Mouse (Mus musculus): ENCODE data around the gene Rpp14. TPM values are rescaled to one million over a fixed set of nuclear protein-coding genes. Genes with fewer than 3 reads are reported as not detected.

Gene Rpp14
- total RNA-seq, 1 experiment from 2014 or later: 83.2 TPM

DNA sequence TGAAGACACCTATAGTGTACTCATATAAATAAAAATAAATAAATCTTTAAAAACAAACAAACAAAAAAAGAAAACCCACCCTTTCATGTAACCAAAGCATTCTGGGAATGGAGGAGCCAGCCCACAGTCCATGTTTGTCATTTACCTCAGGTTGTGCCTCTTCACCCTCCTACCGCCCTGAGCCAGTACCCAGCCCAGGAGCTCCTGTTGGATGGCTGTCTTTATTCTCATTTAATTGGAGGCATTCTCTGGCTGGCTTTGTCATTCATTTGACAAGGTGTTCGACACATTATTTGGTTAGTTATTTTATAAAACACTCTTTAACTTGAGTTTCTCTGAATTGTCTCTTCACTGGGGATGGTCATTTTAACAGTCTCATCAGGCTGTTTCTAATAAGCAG lies 28.3 kb upstream of the Rpp14 start:
- no peak for ATAC-seq (replicated peaks in 1 of 2; ENCODE audit: insufficient read depth in 1 of 2, low FRiP score in 2 of 2, low TSS enrichment in 1 of 2, low read depth in 1 of 2, poor library complexity in 2 of 2, severe bottlenecking in 2 of 2)

DNA sequence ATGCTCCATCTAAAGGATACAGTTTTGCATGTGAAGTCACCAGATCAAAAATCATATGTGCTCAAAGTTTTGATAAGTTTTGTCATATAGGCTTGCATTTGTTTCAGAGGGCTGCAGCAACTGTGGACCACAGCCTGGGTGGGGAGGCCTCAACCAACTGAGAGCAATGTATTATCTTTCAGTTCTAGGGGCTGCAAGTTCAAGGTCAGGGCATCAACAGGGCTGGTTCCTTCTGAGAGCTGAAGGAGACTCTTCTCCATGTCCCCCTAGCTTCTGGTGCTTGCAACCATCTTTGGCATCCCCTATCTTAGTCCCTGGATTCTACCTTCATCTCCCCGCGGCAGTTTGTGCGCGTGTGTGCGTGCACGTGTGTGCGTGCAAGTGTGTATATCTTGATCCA lies 27.5 kb upstream of the Rpp14 start:
- no peak for ATAC-seq (replicated peaks in 1 of 2; ENCODE audit: insufficient read depth in 1 of 2, low FRiP score in 2 of 2, low TSS enrichment in 1 of 2, low read depth in 1 of 2, poor library complexity in 2 of 2, severe bottlenecking in 2 of 2)

DNA sequence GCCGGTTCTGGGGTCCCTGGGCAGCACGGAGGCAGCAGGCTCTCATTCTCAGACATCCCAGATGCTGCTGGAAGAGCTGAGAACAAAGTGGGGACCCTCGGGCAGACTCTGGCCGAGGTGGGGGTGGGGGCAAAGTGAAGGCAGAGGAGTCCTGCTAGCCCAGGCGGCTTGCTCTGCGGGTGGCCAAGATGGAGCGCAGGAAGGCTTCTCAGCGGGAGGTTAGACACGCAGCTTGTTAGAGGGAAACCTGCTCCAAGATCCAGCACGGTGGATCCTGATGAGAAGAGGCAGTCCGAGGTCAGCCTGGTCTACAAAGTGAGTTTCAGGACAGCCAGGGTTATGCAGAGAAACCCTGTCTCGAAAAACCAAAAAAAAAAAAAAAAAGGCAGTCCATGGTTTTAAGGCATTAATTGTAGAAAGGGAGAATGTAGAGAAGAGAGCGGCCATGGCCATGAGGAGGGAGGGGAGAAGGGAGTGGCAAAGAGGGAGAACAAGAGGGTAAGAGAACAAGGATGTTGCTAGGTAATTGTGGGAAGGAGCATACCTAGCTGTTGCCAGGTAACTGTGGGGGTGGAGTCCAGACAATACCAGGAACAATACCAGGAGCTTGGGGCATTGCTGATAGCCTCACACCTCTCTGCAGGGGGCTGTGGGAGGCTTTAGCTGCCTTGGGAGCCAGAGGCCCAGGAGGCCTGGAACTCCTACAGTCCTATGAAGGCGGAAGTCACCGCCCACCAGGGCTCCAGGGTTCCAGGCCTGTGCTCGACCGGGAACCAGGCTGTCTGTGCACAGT lies 25.7 kb upstream of the Rpp14 start:
- ATAC-seq (replicated peaks in 1 of 2; ENCODE audit: insufficient read depth in 1 of 2, low FRiP score in 2 of 2, low TSS enrichment in 1 of 2, low read depth in 1 of 2, poor library complexity in 2 of 2, severe bottlenecking in 2 of 2): no peak

DNA sequence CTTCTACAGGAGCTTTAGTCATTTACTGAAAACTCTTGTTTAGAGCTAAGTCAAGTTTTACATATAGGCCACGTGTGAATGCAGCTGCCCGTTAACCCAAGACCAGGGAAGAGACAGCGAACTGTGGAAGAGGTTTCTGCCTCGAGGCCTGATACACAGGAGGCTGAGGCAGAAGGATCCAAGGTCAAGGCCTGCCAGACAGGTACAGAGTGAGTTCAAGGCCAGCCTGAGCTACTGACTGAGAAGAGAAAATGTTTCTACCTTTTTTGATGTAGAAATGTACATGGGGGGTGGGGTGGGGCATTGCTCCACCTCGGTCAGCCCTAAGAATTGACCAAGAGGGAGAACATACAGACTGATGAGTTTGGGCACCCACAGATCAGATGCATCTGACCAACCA lies 24.1 kb upstream of the Rpp14 start:
- no peak for ATAC-seq (replicated peaks in 1 of 2; ENCODE audit: insufficient read depth in 1 of 2, low FRiP score in 2 of 2, low TSS enrichment in 1 of 2, low read depth in 1 of 2, poor library complexity in 2 of 2, severe bottlenecking in 2 of 2)

DNA sequence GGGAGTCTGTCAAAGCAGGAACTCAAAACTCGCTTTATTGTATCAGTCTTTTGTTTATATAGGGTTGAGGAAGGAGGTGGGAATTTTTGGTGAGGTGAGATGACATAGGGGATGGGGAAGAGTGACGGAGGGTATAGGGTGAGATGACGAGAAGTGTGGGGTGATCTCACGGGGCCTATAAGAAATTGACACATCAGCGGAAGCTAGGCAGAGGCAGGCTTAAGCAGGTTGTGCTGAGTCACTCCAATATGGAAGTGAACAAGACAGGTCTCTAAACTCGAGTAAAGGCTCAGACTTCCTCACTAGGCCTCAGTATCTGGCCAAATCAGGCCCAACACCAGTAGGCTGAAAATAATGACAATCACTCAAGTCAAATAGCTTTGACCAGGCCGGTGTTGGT lies 20.2 kb upstream of the Rpp14 start:
- ATAC-seq (replicated peaks in 1 of 2; ENCODE audit: insufficient read depth in 1 of 2, low FRiP score in 2 of 2, low TSS enrichment in 1 of 2, low read depth in 1 of 2, poor library complexity in 2 of 2, severe bottlenecking in 2 of 2): no peak

DNA sequence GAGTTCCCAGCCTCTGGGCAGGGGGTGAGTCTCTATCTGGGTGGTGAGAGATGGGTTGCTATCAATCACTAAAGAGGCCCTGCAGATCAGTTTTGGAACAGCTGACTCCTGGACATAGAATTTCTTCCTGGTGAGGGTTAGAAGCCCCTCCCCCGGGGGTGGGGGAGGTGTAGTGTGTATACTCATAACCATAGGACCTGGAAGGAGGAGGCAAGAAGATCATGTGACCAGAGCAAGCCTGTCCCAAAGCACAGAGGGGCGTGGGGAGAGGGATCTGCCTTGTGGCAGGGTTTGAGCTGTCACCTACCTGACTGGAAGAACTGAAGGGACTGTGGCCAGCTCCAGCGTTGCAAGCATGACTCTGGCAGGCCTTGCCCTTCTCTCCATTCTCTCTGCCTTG lies 18.1 kb upstream of the Rpp14 start:
- no peak for ATAC-seq (replicated peaks in 1 of 2; ENCODE audit: insufficient read depth in 1 of 2, low FRiP score in 2 of 2, low TSS enrichment in 1 of 2, low read depth in 1 of 2, poor library complexity in 2 of 2, severe bottlenecking in 2 of 2)

DNA sequence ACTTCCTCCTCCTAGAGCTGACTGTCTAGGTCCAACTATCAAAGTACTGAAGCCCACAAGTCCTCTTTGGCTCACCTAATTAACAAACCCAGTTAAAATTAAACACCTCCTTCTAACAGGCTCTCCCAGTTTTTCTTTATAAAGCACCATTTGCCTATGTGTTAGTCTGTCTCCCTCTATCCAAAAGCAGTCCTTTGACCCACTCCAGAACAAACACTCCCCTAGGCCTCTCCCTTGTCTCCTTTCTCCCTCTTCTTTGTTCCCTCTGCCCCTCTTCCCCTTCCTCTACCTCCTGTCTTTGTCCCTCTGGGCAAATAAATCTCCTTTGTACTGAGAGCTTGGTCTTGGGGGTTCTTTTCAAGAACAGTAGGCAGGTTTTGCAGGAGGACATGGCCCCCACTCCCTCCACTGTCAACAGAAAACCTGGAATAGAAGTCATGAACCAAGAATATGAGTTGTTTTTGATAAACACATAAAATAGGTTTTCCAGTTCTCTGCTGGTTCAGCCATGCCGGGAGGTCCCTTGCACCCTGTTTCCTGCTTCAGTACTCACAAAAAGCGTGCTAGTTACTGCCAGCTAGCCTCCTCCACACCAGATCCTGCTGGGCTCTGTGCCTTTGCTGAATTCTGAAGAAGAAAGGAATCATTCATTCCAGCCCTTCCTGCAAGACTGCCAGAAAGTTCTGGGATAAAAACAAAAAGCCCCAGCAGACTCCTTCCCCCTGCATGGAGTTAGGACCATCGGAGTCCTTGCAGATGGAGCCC lies 17.4 kb upstream of the Rpp14 start:
- ATAC-seq (replicated peaks in 1 of 2; ENCODE audit: insufficient read depth in 1 of 2, low FRiP score in 2 of 2, low TSS enrichment in 1 of 2, low read depth in 1 of 2, poor library complexity in 2 of 2, severe bottlenecking in 2 of 2): no peak

DNA sequence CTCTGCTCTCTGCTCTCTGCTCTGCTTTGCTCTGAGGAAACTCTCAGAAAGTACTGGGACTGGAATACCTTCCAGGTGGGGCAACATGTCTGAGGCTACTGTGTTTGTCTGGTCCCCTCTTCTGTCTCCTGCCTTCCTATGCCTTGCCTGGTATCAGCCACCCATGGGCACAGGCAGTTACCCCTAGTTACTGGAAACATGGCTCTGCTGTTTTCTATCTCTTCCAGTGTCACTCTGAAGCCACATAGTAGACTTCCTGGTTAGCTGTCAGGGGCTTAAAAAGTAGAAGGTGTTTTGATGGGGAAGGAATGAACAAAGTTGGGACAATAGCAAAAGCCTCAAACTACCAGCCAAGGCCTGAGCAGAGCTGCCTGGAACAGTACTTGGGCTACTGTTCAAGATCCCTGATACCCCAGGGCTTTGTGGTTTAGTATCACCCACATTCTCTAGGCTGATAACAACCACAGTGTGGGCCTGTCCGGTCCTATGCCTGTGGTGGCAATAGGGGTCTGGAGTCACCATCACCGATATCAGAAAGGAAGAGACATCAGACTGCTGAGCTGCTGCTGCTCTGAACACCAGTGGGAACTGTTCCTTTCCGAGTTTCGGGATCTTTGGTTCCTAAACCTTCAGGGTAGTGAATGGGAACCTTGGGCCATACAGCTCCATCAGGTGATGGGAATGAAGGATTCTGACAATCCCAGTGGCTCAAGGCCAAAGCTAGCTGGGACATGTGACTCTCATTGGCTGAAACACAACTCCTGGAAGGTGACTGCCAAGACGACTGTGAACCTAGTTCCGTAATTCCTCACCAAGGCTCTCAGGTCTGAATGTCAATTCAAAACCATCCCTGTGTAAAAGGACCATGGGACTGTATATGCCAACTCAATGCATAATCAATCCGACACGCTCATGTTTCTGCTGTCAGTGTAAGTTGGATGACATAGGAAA lies 16.1 kb upstream of the Rpp14 start:
- peak; percentile 27 to 56; a peak in 3 of 4 replicates for ATAC-seq (replicated peaks in 1 of 2; ENCODE audit: insufficient read depth in 1 of 2, low FRiP score in 2 of 2, low TSS enrichment in 1 of 2, low read depth in 1 of 2, poor library complexity in 2 of 2, severe bottlenecking in 2 of 2)

DNA sequence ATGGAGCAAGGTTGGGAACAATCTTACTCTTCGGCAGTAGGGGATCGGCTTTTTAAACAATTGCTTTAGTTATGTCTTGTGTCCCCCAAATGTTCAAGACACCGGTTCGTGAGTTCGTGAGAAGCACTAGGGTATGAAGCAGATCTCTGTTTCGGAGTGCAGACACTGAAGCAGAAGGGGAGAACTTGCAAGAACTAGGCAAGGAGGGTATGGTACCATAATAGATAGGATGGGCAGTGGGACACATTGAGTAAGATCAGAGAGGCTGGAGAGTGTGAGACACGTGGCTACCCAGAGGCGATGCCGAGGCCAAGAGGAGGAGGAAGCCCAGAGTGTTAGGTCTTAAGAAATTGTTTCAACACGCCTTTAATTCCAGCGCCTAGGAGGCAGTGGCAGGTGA lies 551 bp downstream of the Rpp14 start:
- ATAC-seq (replicated peaks in 1 of 2; ENCODE audit: insufficient read depth in 1 of 2, low FRiP score in 2 of 2, low TSS enrichment in 1 of 2, low read depth in 1 of 2, poor library complexity in 2 of 2, severe bottlenecking in 2 of 2): peak; percentile 43 to 61; a peak in 3 of 4 replicates

DNA sequence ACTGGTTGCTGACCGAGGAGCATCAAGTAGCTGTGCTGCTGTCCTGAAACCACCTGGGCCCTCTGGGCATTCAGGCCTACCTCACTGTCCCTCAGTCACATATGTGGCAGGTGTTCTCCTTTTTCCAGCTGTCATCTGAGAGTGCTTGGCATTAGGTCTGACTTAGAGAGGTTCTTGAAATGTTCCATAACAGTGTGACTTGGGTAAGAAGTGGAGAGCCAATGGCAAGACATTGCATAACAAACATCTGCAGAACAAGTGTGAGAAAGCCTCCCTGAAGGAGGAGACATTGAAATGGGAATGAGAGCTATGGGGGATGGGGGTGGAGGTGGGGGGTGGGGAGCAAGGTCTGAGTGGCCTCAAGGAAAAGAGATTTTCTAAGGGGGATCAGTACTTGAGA lies 2.8 kb downstream of the Rpp14 start:
- ATAC-seq (replicated peaks in 1 of 2; ENCODE audit: insufficient read depth in 1 of 2, low FRiP score in 2 of 2, low TSS enrichment in 1 of 2, low read depth in 1 of 2, poor library complexity in 2 of 2, severe bottlenecking in 2 of 2): no peak

DNA sequence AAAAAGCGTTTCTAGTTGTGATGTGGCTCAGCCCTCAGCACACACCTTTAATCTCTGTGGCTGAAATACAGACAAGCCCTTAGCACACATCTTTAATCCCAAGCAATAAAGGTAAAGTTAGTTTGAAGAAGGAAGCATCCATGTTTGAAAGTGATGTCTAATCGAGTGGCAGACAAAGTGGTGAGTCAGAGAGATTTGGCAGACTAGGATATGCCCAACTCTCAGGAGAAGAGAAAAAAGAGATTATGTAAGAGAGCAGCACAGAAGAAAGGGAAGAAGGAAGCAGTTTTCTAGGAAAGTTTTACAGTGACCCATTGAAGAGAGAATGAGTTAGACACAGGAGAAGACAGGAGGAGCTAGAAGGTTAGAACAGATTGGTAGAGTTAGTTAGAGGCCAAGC lies 8.8 kb downstream of the Rpp14 start:
- no peak for ATAC-seq (replicated peaks in 1 of 2; ENCODE audit: insufficient read depth in 1 of 2, low FRiP score in 2 of 2, low TSS enrichment in 1 of 2, low read depth in 1 of 2, poor library complexity in 2 of 2, severe bottlenecking in 2 of 2)

DNA sequence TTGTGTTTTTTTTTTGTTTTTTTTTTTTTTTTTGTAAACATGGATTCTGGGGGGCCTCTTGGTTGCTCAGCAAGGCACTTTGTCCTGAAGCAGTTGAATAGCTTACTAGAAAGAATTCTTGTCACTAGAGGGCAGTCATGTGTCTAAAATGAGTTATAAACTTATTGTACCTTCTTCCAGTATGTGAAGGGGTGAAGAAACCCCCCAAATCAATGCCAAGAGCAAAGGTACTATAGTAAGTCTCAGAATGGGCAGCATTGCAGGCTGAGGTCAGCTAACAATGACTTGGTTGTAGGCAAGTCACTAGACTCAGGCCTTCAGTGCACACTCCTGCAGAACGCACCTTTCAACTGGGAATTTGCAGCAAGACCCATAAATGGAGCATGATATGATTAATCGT lies 12.4 kb downstream of the Rpp14 start:
- peak; percentile 51 to 60; a peak in 2 of 4 replicates for ATAC-seq (replicated peaks in 1 of 2; ENCODE audit: insufficient read depth in 1 of 2, low FRiP score in 2 of 2, low TSS enrichment in 1 of 2, low read depth in 1 of 2, poor library complexity in 2 of 2, severe bottlenecking in 2 of 2)

DNA sequence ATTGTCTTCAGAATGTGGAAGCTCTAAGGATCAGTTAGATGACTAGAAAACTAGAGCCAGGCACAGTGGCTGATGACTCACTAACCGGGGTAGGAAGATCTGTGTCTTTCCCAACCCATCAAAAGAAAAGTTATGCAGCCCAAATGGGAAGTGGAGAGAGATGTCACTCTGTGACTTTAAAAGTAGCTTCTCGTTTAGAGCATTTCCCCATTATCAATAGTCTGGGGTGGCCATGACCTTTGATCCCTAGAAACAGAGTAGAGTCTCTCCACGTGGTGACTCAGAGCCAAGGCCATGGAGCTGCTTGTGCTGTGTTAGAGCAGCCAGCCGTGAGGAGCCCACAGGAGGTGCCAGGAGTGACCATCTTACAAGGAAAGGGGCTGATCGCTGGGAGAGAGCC lies 13.3 kb downstream of the Rpp14 start:
- ATAC-seq (replicated peaks in 1 of 2; ENCODE audit: insufficient read depth in 1 of 2, low FRiP score in 2 of 2, low TSS enrichment in 1 of 2, low read depth in 1 of 2, poor library complexity in 2 of 2, severe bottlenecking in 2 of 2): peak in 1 of 2 experiments; percentile 28; a peak in 1 of 4 replicates

DNA sequence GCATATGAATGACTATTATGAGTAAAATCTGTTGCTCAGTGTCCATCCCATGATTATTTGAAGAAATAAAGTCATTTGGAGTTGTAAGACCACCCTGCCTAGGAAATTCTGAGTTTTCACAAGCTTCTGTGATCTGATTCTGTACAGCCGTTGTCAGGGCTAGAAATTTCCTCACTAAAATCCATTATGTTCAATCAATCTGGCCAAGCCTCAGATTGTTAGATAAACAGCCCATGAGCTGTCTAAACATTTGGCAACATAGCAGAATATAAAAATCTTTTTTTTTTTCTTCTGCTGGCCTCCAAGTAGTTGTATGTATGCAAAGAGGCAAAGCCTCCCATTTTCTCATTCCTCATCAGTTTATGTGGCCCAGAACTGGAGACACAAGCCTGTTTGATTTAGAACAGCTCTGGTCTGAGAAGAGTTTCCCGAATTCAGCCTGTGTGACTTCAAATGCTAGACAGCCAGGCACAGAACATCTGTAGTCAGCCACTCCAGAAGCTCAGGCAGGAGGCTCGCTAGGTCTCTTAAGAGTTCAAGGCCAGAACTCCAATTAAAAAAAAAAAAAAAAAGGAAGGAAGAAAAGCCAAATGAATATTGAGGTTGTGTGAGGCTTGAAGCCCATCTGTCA lies 14.9 kb downstream of the Rpp14 start:
- no peak for ATAC-seq (replicated peaks in 1 of 2; ENCODE audit: insufficient read depth in 1 of 2, low FRiP score in 2 of 2, low TSS enrichment in 1 of 2, low read depth in 1 of 2, poor library complexity in 2 of 2, severe bottlenecking in 2 of 2)

DNA sequence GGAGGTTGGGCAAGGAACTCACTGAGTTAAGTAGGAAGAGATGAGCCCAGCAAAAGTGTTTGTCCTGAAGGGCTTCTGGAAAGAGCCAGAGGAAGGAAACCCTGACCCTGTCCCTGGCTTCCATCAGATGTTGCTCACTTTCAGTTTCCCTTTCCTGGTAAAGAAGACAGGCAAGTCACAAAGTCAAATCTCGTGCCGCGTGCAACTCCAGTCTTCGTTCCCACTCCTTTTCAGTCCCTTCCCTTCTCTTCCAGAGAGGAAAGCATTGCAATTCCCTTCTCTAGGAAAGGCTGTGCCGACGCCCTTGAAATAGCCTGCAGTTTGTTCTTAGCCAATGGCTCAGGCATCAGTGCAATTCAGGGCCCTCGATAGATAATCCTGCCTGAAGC lies 15.4 kb downstream of the Rpp14 start:
- ATAC-seq (replicated peaks in 1 of 2; ENCODE audit: insufficient read depth in 1 of 2, low FRiP score in 2 of 2, low TSS enrichment in 1 of 2, low read depth in 1 of 2, poor library complexity in 2 of 2, severe bottlenecking in 2 of 2): peak; percentile 27 to 29; a peak in 1 of 4 replicates

DNA sequence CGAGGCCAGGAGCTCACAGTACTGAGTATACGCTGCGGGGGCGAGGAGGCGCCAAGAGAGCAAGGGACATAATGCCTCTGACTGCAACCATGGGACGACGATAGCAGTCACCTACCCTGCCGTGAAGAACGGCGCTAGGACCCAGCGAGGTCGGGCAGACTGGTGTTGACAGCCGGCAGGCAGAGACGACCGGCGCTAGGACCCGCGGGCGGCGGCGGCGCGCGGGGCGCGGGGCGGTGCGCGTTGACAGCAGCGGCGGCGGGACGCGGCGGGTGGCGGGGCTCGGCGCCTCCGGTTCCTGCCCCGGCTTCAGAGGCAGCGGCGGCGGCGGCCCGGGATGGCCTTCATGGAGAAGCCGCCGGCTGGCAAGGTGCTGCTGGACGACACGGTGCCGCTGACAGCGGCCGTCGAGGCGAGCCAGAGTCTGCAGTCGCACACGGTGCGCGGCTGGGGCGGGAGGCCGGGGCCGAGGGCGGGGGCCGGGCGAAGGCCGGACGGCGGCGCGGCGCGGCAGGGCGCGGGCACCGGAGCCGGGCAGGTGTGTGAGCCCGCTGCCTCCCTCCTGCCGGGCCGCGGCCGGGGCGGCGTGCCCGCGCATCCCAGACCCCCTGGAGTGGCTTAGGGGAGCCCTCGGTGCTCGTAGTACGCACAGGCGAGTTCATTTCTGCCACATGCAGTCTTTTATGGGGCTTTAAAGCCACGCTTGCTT lies 18.0 kb downstream of the Rpp14 start, which contains the start of gene Pxk:
TSS of gene Pxk (plus strand) at position 234 of the 709 bp plus-strand sequence.
- ATAC-seq (replicated peaks in 1 of 2; ENCODE audit: insufficient read depth in 1 of 2, low FRiP score in 2 of 2, low TSS enrichment in 1 of 2, low read depth in 1 of 2, poor library complexity in 2 of 2, severe bottlenecking in 2 of 2): peak; percentile 66 to 75

DNA sequence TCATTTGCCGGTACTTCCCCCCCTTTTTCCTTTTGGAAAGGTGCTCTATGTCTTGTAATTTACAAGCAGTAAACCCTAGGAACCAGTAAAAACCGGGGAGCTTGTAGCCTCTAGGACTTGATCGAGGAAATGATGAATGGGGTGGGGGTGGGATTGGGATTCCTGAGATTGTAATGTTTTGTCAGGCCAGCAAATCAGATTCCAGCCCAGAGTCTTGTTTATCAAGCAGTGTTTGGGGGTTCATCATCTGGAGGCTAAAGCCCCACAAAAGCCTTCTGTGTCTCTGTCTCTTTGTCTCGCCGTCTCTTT lies 18.5 kb downstream of the Rpp14 start:
- no peak for ATAC-seq (replicated peaks in 1 of 2; ENCODE audit: insufficient read depth in 1 of 2, low FRiP score in 2 of 2, low TSS enrichment in 1 of 2, low read depth in 1 of 2, poor library complexity in 2 of 2, severe bottlenecking in 2 of 2)
